Mouse (Mus musculus): Measurements from ENCODE around the gene Add3. TPM values are rescaled to one million over a fixed set of nuclear protein-coding genes. Genes with fewer than 3 reads are reported as not detected.

Gene Add3
- polyA plus RNA-seq, 1 experiment = 28.0 TPM

DNA sequence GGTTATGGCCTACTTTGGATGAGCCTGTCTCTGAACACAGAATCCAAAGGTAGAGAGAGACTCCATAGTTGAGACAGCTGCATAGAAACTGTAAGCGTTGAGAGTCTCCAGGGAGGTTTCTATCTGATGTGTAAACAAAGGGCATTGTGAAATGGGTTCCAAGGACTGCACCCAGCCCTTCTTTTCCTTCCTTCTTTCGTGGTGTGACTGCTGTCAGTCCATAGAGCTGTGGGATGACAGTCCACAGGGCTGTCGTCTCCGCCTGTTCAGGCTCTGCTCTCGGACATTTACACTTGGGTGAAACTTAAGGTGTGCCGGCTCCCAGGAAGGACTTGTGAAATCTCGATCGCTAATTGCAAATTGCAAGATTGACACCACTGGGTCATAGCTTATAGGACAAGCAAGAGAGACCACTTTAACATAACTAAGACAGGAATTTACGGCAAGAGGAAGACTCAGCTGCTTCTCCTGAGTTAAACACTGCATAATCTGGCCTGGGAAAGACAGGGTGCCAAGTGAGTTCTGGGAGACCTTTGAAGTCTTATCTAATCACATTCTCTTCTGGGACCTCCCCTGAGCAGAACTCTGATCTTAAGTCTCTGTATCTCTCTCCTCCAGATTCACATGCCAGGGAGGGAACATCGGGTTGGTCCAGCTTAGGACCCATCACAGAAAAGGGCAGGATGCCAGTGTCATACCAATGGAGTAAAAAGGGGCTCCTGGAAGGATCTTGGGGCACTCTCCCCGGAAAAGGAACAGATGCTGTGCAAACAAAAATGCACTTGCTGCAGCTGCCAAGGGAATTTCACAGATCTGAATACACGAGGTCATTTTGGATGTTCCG lies 11.5 kb upstream of the Add3 start:
- WGBS = 21% methylated on average over 13 of the region's 13 CpGs

DNA sequence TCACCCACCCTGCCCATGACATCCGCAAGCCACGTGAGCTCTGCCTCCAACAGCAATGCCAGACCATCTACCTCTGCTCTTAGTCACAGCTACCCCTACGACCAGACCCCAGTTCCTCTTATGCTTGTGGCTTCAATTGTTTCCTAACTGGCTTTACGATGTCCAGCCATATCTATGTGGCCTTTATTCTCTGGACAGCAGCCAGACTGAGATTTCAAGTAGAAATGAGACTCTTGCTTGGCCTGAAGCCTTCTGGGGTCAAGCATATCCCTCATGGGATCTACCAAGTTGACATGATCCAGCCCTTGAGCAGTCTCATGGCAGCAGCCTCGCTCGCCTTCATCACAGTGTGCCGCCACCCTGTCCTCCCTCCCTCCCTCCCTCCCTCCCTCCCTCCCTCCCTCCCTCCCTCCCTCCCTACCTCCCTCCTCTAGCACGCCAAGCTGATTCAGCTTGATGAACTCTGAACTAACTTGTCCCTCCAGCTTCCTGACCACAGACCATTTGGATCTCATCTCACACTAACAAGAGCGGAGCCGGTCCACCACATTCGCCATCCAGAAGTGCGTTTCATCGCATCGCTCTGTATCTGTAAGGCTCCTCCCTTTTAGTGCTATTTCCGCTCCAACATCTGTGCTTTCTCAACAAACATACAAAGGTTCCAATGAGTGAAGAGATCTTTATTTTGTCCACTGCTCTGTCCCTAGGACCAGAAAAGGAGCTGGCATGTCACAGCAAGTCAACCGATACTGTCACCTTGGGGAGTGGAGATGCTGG lies 9.7 kb upstream of the Add3 start:
- 80% methylated on average over 16 of the region's 16 CpGs for WGBS
- no peak for DNase-seq (ENCODE audit: low read depth, low spot score)

More for the DNA sequence above, 11.5 kb upstream of the Add3 start:
- DNase-seq (ENCODE audit: low read depth, low spot score) = no peak

DNA sequence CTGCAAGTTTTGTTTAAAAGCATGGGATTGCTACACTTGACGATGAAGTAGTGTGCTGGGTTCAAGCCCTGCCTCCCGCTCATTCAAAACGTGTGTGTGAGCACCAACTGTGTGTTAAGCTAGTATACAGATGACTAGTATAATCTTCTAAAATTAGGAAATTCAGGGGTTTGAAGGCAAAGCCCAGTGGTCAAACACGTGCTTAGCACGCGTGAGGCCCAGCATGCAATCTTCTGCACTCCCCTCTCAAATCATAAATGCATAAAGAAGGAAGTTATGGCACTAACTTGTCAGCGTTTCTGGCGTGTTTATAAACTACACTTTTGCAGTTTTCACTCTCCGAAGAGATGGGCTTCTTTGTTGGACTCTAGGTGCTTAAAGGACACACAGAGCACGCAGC lies 7.8 kb upstream of the Add3 start:
- WGBS = 86% methylated on average over 10 of the region's 10 CpGs
- DNase-seq (ENCODE audit: low read depth, low spot score) = no peak

DNA sequence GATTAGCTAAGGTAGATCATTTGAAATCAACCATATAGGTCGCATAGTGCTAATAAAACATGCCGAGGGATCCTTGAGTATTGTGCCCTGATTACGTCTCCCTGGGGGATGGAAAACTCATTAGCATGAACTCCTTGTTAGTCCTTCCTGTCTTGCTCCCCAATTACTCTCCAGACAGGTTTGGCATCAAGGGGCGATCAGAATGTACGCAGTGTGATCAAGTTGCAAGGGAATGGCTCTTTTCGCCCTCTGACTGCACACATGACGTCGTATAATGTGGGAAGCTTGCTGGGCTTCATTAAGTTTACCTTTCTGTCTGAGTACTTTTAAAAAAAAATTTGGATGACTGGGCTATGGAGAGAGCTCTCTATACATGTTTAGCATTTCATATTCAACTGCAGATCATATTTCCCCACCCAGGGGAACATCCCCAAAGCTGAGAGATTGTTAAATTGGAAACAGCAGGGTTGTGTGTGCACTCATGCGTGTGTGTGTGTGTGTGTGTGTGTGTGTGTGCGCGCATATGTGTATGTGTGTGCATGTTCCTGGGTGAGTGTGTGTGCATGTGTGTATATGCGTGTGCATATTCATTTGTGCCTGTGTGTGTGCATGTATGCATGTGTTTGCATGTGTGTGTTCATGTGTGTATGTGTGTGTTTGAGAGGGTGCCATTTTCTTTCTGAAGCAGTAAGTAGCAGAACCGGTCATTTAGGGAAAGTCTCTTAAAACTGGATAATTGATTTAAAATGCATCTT lies 3.7 kb upstream of the Add3 start:
- 86% methylated on average over 13 of the region's 13 CpGs for WGBS
- DNase-seq (ENCODE audit: low read depth, low spot score) = no peak

DNA sequence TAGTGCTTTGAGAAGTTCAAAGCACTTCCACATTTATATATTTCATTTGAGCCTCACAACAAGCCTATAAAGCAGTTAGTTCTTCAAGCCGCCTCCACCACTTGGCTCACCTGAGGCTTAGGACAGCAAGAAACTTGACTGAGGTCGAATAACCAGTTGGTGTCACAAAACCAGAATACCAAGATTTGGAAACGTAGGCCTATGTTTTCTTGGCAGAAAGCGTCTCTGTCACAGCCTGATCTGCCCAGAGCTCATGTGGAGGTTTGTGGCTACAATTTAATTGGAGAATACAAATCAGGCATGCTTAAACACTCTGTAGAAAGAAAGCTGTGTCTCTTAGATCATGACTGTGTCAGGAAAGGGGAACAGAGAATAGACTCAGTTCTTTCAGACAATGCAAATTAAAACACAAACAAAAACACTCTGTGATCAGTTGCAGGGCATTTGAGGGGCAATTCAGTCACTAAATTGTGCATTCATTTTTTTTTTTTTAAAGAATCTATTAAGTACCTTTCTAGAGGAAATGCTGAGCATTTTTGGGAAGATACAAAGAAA lies 3.0 kb upstream of the Add3 start:
- DNase-seq (ENCODE audit: low read depth, low spot score) = no peak
- WGBS = 71% methylated on average over 4 of the region's 4 CpGs

DNA sequence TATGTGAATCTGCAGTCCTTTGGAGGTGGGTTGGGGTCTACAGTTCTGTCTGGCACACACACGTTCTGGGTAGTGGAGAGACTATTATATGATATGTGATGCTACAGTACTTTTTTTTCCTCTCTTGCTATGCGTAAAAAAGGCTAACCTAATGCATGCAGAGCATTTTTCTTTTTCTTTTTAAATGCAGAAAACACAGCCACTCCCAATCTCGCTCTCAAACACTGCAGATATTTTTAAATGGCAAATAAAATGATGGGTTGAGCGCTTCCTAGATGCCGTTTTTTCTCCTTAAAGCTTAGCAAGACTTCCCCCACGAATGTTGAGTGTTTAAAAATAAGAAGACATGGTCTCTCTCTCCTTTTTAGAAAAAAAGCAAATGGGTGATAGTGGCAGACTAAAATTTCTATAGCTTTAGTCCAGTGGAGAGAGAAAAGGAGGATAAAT lies 584 bp downstream of the Add3 start:
- no peak for DNase-seq (ENCODE audit: low read depth, low spot score)
- 5% methylated on average over 6 of the region's 6 CpGs for WGBS

DNA sequence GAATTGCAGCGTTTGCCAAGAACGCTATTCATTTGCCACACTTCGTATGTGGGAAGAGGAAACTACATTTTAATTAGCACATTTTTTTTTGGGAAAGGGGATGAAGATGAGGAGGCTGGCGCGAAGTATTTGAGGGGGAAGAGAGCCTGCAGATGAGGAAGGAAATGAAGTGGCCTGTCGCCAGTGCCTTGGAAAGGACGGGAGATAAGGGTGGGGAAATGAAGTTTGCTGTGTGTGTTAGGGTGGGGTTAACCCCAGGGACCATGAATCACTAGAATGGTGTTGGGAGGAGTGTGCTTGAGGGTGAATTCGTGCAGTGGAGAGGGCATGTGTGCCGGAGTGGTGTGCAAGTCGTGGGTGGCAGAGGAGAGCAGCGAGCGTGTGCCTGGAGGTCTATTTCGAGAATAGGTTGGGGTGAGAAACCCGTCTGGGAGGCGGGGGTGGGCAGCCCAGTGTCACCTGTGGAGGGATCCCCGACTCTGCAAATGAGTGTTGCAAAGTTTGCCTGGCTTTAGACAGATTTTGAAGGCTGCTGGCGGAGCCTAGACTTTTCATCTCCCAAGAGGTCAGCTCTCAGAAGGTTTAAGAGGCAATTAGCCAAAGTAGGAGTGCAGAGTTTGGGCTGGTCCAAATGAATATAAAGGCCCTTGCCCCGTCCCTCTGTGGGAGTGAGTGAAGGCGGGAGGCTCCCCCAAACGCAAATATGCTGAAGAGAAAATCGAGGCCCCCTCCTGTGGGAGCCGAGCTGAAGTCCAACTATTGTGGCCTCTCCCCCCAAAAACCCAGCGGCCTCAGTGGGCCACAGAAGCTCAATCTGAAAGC lies 1.2 kb downstream of the Add3 start:
- no peak for DNase-seq (ENCODE audit: low read depth, low spot score)
- WGBS = 1% methylated on average over 23 of the region's 23 CpGs

DNA sequence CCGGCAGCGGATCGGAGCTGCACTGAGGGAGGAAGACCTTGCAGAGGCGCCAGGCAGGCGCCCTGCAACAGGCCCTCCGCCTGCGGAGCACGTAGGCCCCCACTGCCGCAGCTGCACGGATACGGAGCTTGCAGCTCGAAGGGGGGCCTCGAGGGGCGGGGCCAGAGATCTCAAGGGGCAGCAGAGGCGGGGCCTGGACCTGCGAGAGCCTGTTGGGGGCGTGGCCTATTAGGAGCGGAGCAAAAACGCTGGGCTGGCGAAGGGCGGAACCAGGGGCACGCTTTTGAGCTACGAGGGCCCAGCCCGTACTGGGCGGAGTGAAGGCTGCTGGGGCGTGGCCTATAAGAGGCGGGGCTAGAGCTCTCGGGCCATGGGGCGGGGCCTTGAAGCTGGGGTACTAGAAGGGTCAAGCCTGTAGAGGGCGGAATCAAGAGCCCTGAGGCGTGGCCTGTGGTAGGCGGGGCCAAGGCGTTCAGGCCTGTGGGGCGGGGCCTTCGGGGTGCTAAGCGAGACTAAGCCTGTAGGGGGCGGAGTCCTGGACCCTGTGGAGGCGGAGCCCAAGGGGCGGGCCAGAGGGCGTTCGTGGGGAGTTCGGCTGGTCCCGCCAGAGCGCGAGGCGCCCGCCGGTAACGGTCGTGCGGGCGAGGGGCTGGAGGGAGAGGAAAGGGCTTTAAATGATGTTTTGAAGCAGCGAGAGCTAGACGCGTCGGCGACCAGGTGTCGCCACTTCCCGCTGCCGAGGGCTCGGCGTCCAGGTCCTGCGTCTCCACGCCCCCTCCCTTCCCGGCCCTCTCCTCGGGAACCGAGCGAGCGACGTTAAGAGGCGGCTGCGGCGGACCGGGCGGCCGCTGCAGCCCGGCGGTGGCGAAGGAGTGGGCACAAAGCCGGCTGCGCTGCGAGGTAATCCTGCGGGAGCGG lies 2.2 kb downstream of the Add3 start:
- under 1% methylated on average over 84 of the region's 84 CpGs for WGBS
- peak; percentile 99 for DNase-seq (ENCODE audit: low read depth, low spot score)

DNA sequence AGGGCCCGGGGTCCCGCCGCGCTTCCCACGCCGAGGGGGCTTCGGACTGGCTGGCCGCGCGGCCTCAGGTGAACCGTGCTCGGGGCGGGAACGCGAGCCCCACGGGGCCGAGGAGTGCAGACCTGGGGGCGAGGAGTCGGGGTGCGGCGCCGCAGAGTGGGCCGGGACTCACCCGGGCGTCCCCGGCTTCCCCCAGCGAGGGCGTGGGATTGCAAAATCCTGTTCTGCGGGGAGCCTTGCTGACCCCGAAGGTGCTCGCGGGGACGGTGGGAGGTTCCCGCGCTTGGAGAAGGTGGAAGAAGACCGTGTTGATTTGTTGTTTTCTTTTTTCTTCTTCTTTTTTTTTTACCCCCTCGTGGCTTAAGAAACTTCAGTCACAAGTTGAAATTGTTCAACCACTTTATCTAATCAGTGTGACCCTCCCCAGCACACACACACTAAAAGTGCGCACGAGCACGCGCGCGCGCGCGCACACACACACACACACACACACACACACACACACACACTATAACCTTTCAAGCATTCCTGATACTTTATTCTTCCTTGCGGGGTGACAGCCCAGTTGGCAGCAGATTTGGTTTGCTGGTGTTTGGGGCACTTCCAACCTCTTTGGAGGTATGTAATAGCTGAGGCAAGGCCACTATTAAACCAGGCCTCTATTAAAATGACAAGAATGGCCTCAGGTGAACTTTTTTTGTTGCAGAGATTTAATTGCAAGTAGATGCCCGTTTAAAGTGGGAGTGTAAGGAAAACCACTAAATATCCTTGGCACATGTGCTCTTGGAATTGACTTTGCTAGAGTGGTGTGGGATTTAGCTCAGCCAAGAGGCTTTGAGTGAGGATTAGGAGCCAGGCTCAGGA lies 3.1 kb downstream of the Add3 start:
- 2% methylated on average over 48 of the region's 48 CpGs for WGBS
- no peak for DNase-seq (ENCODE audit: low read depth, low spot score)

GRCm38 (mm10) chr19:53145075-53145474 lies 4.8 kb downstream of the Add3 start:
- WGBS = 10% methylated on average over 2 of the region's 2 CpGs
- no peak for DNase-seq (ENCODE audit: low read depth, low spot score)

GRCm38 (mm10) chr19:53149381-53149780 lies 9.1 kb downstream of the Add3 start:
- 31% methylated on average over 3 of the region's 3 CpGs for WGBS
- DNase-seq (ENCODE audit: low read depth, low spot score) = no peak

GRCm38 (mm10) chr19:53152451-53152850 lies 12.2 kb downstream of the Add3 start:
- 78% methylated on average over 4 of the region's 4 CpGs for WGBS
- no peak for DNase-seq (ENCODE audit: low read depth, low spot score)

DNA sequence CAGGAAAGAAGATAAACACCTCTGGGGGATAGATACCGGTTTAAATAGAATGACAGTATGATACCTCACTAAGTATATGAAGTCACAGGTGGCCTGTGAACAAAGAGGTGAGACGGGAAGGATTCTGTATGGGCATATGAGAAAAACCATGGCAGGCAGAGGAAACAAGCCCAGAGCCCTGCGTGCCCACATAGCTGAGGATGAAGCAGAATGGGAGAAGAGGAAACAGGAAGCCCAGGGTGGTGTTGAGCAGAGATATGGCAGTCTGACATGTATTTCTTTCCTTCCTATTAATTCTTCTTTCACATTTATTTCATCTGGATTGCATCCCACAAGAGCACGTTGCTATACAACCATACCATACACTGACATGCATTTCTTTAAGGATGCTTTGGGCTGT lies 12.9 kb downstream of the Add3 start:
- no peak for DNase-seq (ENCODE audit: low read depth, low spot score)
- WGBS = 65% methylated on average over 4 of the region's 4 CpGs

DNA sequence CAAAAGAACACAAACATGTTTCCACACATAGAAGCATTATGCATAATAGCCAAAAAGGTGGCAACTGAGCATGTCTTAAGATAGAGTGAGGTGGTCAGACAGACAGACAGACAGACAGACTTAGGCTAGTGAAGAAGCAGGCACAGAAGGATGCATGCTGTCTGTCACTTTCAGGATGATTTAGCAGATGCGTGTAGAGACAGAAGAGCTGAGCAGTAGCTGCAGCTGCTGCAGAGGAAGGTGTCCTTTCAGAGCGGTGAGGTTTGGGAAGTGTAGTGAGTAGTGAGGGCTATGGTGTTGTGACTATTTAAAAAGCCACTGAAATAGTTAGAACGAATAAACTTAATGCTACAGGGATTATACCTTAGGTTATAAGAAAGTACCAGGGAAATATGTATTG lies 13.9 kb downstream of the Add3 start:
- DNase-seq (ENCODE audit: low read depth, low spot score) = no peak
- 81% methylated on average over 3 of the region's 3 CpGs for WGBS

GRCm38 (mm10) chr19:53156361-53156760 lies 16.1 kb downstream of the Add3 start:
- 45% methylated on average over 3 of the region's 3 CpGs for WGBS
- DNase-seq (ENCODE audit: low read depth, low spot score) = no peak

- 32% methylated on average over 5 of the region's 5 CpGs for WGBS
- DNase-seq (ENCODE audit: low read depth, low spot score) = no peak
Measured at GRCm38 (mm10) chr19:53157176-53157575, 16.9 kb downstream of the Add3 start.

DNA sequence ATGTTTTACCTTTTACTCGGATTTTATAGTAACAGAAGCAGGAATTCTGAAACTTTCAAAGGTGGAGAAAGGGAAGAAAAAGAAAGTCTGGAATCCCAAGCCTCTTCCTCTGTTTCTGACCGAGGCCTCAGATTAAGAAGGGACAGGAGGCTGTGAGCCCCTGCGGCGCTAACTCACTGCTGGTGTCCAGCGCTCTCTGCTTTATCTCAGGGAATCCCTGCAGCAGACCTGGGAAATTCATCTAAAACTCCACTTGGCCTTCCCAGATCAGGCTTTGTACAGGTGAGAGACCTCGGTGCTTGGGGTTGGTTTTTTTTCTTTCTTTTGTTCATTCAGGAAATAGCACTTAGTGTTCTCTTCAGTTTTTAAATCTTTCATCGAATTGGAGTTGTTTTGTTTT lies 19.1 kb downstream of the Add3 start:
- whole genome bisulfite sequencing = 79% methylated on average over 7 of the region's 7 CpGs
- DNase-seq (ENCODE audit: low read depth, low spot score) = no peak

All from large intestine, adult 2 months (tissue).